Mouse (Mus musculus) gastrocnemius, postnatal 4 days (tissue): ENCODE measurements around the gene Pank4. TPM values are rescaled to one million over a fixed set of nuclear protein-coding genes. Genes with fewer than 3 reads are reported as not detected.

Experiments used
- DNase-seq, 2 experiments: peaks; one replicate each; pipeline ENCODE4 v3.0.0; 2021 to 2022; ENCODE audit warnings: low spot score in 2 of 2, mixed read lengths in 2 of 2
- total RNA-seq, 2 experiments: library from RNA; stranded (reverse); gene quantifications; 2 replicates each; pipeline ENCODE4 v1.2.3; 2021

Pank4 gene
- total RNA-seq, 2 experiments from 2014 or later: 27.4 to 29.9 TPM

- DNase-seq: no peak
Observed at GRCm38 (mm10) chr4:154964581-154965235, 785 bp downstream of the Pank4 start.

GRCm38 (mm10) chr4:154965856-154966255, 1.9 kb downstream of the Pank4 start:
- DNase-seq: no peak

DNA sequence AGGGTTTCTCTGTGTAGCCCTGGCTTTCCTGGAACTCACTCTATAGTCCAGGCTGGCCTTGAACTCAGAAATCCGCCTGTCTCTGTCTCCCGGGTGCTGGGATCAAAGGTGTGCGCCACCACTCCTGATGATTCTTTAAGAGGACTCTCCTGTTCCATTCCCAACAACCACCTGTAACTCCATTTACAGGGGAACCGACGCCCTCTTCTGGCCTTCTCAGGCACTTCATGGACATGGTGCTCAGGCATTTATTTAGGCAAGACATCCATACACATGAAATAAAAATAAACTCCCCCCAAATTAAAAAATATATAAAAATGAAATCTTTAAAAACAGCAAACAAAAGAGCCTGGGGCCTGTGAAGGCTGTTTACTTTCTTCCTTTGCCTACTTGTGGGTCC, 3.2 kb downstream of the Pank4 start:
- no peak for DNase-seq

DNA sequence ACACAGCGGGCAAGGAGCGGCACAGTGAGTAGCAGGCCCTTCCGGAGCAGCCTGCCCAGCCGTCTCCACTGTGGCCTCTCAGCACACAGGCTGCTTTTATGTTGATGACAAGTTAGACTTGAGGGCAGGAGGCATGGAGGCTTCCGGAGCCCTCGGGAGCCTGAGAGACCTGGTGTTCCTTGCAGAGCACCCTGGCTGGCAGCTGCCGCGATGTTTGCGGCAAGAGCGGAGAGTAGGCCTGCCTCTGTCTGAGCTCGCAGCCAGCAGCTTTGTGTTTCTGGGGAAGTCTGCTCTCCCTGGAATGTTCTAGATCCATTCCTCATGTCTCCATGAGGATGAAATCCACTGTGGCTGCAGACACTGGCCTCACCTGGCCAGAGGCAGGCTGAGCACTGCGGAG, 8.6 kb downstream of the Pank4 start:
- DNase-seq: no peak

GRCm38 (mm10) chr4:154974163-154974611, 10.3 kb downstream of the Pank4 start:
- DNase-seq: peak in 1 of 2 experiments; percentile 60

DNA sequence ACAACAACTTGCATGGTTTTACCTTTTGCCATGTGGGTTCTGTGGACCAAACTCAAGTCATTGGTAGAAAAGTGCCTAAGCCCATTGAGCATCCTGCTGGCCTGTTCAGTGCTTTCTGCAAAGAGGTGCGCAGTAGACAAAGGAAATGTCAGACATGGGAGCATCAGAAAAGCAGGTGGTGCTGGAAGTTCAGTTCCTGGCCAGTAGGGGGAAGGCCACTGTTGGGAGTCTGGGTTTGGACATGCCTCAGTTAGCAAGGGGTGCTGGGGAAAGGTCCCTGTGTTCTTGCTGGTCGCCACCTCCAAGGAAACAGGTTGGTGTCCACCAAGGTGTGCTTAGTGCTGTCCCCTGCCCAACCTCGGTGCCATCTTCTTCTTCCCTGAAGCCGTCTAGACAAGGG, 16.2 kb downstream of the Pank4 start:
- DNase-seq: no peak

DNA sequence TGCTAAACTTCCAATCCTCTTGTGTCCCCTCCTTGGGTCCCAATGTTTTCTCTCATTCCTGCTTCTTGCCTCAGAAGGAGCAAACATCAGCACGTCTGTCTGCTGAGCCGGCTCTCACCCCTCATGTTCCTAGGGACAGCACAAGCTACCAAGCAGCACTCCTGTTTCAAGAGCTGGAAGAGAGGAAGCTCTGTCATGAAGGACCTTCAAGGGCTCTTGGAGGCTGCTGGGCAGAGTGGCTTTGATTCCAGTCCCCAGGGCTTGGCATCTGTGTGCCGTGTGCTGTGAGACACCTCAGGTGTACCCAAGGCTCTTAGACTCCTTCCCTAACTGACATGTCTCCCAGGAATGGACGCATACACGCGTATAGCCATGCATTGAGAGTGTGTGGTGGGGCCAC, 17.2 kb downstream of the Pank4 start:
- DNase-seq: no peak

DNA sequence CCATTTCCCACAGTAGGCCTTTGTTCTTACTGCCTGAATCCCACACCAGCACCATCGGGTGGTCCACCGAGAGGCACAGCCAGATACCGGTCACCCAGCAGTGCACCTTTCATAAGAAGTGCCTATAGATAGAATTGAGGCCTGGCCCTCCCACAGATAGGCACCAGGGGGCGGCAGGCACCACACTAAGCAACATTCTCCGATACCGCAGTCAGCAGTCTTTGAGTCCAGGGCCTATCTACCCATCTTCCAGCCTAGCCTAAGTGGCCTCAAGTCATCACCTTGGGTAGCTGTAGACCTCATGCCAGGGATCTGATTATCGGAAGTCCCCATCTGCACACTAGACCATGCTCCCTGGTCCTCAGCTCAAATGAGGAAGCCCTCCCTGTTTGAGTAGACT, 17.6 kb downstream of the Pank4 start:
- DNase-seq: peak in 1 of 2 experiments; percentile 51

DNA sequence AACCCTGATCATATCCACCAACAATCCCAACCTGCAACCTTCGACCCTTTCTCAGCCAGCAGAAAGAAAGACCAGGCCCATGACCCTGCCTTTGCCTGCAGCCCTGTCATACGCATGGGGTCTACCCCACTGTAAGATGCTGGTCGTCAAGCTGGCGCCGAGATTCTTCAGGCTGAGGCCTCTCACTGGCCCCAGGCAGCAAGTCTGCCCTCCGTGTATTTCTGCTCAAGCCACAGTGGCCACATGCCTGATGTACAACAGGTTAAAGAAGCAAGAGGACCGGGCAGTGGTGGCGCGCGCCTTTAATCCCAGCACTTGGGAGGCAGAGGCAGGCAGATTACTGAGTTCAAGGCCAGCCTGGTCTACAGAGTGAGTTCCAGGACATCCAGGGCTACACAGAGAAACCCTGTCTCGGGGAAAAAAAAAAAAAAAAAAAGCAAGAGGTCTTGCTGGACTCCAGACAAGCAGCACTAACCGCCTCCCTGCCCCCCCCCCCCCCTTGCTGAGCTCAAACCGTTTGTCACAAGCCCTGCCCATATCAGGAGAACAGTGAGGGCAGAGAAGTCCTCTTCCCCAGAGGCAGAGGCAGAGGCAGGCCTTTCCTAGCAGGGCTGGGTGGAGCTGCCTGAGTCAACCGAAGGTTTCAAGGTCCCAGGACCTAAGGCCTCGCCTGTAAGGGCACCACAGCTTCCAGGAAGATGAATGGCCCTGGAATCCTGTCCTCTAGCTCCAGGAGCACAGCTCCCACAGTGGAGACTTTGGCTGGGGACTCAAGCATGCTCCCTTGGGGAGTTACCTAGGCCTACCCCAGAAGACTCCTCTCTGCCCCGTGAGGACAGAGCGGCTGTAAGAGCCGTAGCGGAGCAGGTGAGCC, 18.6 kb downstream of the Pank4 start:
- DNase-seq: no peak

- no peak for DNase-seq
Observed at GRCm38 (mm10) chr4:154983767-154984166, 19.8 kb downstream of the Pank4 start.

DNA sequence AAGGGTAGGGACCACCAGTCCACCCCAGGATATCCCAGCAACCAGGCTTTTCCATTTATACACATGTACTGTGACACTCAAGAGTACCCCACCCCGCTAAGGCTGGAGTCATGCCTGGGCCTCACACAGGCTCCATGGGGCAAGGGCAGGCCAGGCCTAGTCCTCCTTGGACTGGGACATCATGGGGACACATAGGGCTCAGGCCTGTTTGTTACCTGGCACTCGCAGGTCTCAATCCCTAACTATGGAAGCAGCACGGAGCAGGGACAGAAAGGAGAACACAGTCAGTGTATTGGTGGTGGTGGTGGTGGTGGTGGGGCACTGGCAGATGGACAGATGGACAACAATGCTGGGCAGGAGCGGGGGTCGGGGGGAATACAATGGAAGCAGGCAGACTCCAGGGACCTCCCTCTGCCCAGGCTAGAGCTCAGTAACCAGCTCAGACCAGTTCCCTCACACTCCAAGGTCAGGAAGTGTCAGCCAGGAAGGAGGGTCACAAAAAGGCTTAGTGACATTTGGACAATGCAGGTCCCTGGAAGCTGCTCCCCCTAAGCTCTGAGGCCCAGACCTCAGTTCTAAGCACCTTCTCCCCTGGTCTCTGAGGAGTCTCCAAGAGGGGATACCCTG, 21.3 kb downstream of the Pank4 start:
- DNase-seq: no peak

GRCm38 (mm10) chr4:154986096-154986495, 22.2 kb downstream of the Pank4 start:
- peak; percentile 80 to 89 for DNase-seq

GRCm38 (mm10) chr4:154986750-154987149, 22.8 kb downstream of the Pank4 start:
- DNase-seq: no peak

- DNase-seq: no peak
Observed at GRCm38 (mm10) chr4:154994876-154995275, 31.0 kb downstream of the Pank4 start.

DNA sequence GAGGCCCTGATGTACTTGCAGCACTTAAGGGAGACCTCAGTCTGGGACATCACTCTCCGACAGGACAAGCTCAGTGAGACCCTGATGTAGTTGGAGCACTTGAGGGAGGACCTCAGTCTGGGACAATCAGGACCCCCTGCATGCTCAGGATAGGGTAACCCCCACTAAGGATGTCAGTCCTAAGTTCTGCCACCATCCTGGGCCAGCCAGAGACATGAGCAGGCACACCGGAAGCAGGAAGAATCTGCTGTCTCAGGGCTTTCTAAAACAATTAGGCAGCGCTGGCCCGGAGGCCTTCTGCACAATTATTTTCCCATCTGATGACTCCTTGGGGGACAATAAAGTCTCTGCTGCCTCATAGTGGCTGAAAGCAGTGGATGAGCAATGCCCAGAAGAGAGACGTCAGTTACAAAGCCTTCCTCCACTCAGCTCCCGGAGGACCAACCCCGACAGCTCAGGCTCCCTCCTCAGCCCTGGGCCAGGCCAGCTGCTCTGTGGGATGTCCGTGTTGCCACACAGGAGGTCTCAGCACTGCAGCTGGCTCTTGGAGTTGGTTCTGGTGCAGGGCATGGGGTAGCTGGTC, 32.7 kb downstream of the Pank4 start:
- DNase-seq: peak in 1 of 2 experiments; percentile 36

DNA sequence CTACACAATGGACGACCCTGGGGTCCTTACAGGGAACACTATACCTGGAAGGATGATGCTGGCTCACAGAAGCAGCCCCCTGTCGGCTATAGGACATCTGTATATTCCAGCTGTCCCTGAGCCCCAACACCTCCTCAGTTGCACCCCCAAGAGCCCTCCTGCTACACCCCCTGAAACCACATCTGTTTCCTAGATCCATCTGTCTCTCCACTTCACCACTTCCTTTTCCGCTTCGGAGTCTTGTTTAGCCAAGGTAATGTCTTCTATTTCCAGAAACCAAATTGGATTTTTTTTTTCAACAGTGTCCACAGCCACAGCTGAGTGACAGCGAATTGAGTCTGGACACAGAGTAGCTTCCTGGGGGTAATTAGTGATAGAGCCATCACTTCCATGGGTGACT, 35.5 kb downstream of the Pank4 start:
- no peak for DNase-seq

- DNase-seq: no peak
Observed at GRCm38 (mm10) chr4:155005278-155005677, 41.4 kb downstream of the Pank4 start.

- DNase-seq: no peak
Observed at GRCm38 (mm10) chr4:155006296-155006695, 42.4 kb downstream of the Pank4 start.

GRCm38 (mm10) chr4:155007641-155008040, 43.7 kb downstream of the Pank4 start:
- DNase-seq: no peak

- DNase-seq: no peak
Observed at GRCm38 (mm10) chr4:155008075-155008474, 44.2 kb downstream of the Pank4 start.

DNA sequence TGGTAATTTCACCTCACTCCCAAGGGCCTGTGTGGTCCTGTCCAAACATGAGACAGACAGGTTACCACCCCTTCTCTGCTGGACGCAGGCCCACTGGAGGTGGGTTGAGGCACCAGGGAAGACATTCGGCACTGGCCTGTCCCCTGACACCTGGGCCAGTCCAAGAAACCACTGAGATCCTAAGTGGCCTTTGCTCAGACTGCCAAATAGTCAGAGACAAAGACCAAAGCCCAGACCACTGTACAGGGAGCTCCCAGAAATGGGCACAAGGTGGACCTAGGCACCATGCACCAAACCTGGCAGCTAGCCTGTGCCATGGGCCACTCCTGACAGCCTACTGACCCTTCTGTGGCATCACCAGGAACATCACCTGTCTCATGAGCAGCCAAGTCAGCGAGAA, 45.3 kb downstream of the Pank4 start:
- no peak for DNase-seq

GRCm38 (mm10) chr4:155010870-155011269, 46.9 kb downstream of the Pank4 start:
- peak in 1 of 2 experiments; percentile 40 for DNase-seq
